Mouse (Mus musculus): Measurements from ENCODE around the gene Atp7a. TPM values are rescaled to one million over a fixed set of nuclear protein-coding genes. Genes with fewer than 3 reads are reported as not detected.

Atp7a gene
- polyA plus RNA-seq, 1 experiment, result 19.8 TPM

- no peak for TF ChIP-seq POLR2A (IDR thresholded peaks at IDR 0.05; ENCODE audit: insufficient read depth, low read length)
- no peak for TF ChIP-seq CTCF (IDR thresholded peaks at IDR 0.05; ENCODE audit: low read depth, low read length)
- no peak for TF ChIP-seq EP300 (IDR thresholded peaks at IDR 0.05; ENCODE audit: insufficient read depth, low read depth, low read length)
- Histone ChIP-seq H3K4me3 (ENCODE audit: low read depth, low read length) (no peak within 1 kb of the TSS), H3K9ac (ENCODE audit: low read depth, poor library complexity, severe bottlenecking) (no peak within 1 kb of the TSS), H3K27ac (ENCODE audit: insufficient read depth, low read length) (no peak within 1 kb of the TSS), H3K9me3 (replicated peaks; ENCODE audit: control insufficient read depth, insufficient read depth, low read length, poor library complexity, severe bottlenecking) (no peaks in the 10 kb centered on the region), H3K36me3 (ENCODE audit: control insufficient read depth, insufficient read depth, low read length, poor library complexity, severe bottlenecking) (no peaks in the 10 kb centered on the region), H3K4me1 (ENCODE audit: control insufficient read depth, insufficient read depth, low read length) (no peaks in the 10 kb centered on the region), H3K27me3 (ENCODE audit: control insufficient read depth, insufficient read depth, low read length, poor library complexity, severe bottlenecking) (no peaks in the 10 kb centered on the region)
These were observed 115.9 kb downstream of the Atp7a start, which contains the start of gene Tlr13 for GRCm38 (mm10) chrX:106142936-106143335. Gene Tlr13, plus strand, starts transcription at chrX:106143204.

- H3K27ac ChIP-seq (ENCODE audit: insufficient read depth, low read length), result no peak overlapping the region
- no peak for TF ChIP-seq POLR2A (IDR thresholded peaks at IDR 0.05; ENCODE audit: insufficient read depth, low read length)
- no peaks in the 10 kb centered on the region for H3K9me3 ChIP-seq (replicated peaks; ENCODE audit: control insufficient read depth, insufficient read depth, low read length, poor library complexity, severe bottlenecking)
- no peaks in the 10 kb centered on the region for H3K27me3 ChIP-seq (ENCODE audit: control insufficient read depth, insufficient read depth, low read length, poor library complexity, severe bottlenecking)
- no peaks in the 10 kb centered on the region for H3K4me1 ChIP-seq (ENCODE audit: control insufficient read depth, insufficient read depth, low read length)
- no peak overlapping the region for H3K9ac ChIP-seq (ENCODE audit: low read depth, poor library complexity, severe bottlenecking)
- H3K36me3 ChIP-seq (ENCODE audit: control insufficient read depth, insufficient read depth, low read length, poor library complexity, severe bottlenecking), result no peaks in the 10 kb centered on the region
- no peak overlapping the region for H3K4me3 ChIP-seq (ENCODE audit: low read depth, low read length)
These were observed 121.1 kb downstream of the Atp7a start for GRCm38 (mm10) chrX:106148185-106148584.

DNA sequence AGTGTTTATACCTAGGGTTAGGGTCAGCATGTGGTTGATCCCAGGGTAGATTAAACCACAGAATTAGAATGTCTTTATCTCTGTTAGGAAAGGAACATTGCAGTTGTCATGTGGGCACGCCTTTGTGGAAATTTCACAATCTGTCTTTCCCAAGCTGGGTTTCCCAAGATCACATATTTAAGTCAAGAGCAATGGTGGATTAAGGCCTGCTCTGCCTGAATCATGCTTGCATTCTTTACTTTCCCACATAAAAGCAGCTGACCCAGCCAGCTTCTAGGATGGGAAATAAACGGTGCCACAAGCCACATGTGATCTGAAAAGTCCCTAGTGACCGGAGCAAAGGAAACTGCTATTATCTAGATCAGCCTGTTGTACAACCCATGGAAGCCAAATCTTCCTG is 122.4 kb downstream of the Atp7a start:
- no peak for TF ChIP-seq CTCF (IDR thresholded peaks at IDR 0.05; ENCODE audit: low read depth, low read length)
- TF ChIP-seq POLR2A (IDR thresholded peaks at IDR 0.05; ENCODE audit: insufficient read depth, low read length), result no peak
- TF ChIP-seq EP300 (IDR thresholded peaks at IDR 0.05; ENCODE audit: insufficient read depth, low read depth, low read length), result no peak
- Histone ChIP-seq H3K36me3 (ENCODE audit: control insufficient read depth, insufficient read depth, low read length, poor library complexity, severe bottlenecking) (no peaks in the 10 kb centered on the region), H3K9ac (ENCODE audit: low read depth, poor library complexity, severe bottlenecking) (no peak overlapping the region), H3K4me3 (ENCODE audit: low read depth, low read length) (no peak overlapping the region), H3K27me3 (ENCODE audit: control insufficient read depth, insufficient read depth, low read length, poor library complexity, severe bottlenecking) (no peaks in the 10 kb centered on the region), H3K9me3 (replicated peaks; ENCODE audit: control insufficient read depth, insufficient read depth, low read length, poor library complexity, severe bottlenecking) (no peaks in the 10 kb centered on the region), H3K4me1 (ENCODE audit: control insufficient read depth, insufficient read depth, low read length) (no peaks in the 10 kb centered on the region), H3K27ac (ENCODE audit: insufficient read depth, low read length) (no peak overlapping the region)

DNA sequence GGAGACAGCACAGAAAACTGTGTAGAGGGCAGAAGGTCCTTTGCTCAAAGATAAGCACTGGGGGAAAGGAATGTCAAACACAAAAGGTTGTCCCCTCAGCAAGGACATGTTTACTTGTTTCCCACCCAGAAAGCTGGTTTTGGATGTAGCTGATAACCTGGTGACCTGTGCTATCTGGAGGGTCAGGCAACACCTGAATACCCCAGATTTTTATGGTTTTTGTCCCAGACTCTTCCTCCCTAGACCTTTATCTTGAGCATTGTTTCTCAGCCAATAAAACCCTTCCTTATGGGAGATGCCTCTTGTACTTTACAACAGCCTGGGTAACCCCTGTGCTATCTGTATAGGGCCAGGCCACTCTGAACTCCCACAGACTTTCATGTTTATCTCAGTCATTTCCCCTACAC is 127.1 kb downstream of the Atp7a start:
- no peak overlapping the region for H3K9ac ChIP-seq (ENCODE audit: low read depth, poor library complexity, severe bottlenecking)
- no peaks in the 10 kb centered on the region for H3K27me3 ChIP-seq (ENCODE audit: control insufficient read depth, insufficient read depth, low read length, poor library complexity, severe bottlenecking)
- no peak overlapping the region for H3K4me3 ChIP-seq (ENCODE audit: low read depth, low read length)
- H3K4me1 ChIP-seq (ENCODE audit: control insufficient read depth, insufficient read depth, low read length), result no peaks in the 10 kb centered on the region
- no peak overlapping the region for H3K27ac ChIP-seq (ENCODE audit: insufficient read depth, low read length)
- no peaks in the 10 kb centered on the region for H3K36me3 ChIP-seq (ENCODE audit: control insufficient read depth, insufficient read depth, low read length, poor library complexity, severe bottlenecking)
- TF ChIP-seq POLR2A (IDR thresholded peaks at IDR 0.05; ENCODE audit: insufficient read depth, low read length), result no peak
- TF ChIP-seq EP300 (IDR thresholded peaks at IDR 0.05; ENCODE audit: insufficient read depth, low read depth, low read length), result no peak
- TF ChIP-seq CTCF (IDR thresholded peaks at IDR 0.05; ENCODE audit: low read depth, low read length), result no peak
- no peaks in the 10 kb centered on the region for H3K9me3 ChIP-seq (replicated peaks; ENCODE audit: control insufficient read depth, insufficient read depth, low read length, poor library complexity, severe bottlenecking)

GRCm38 (mm10) chrX:106155892-106156291 is 128.8 kb downstream of the Atp7a start:
- Histone ChIP-seq H3K9me3 (replicated peaks; ENCODE audit: control insufficient read depth, insufficient read depth, low read length, poor library complexity, severe bottlenecking) (no peaks in the 10 kb centered on the region), H3K27me3 (ENCODE audit: control insufficient read depth, insufficient read depth, low read length, poor library complexity, severe bottlenecking) (no peaks in the 10 kb centered on the region), H3K4me3 (ENCODE audit: low read depth, low read length) (no peak overlapping the region), H3K4me1 (ENCODE audit: control insufficient read depth, insufficient read depth, low read length) (no peaks in the 10 kb centered on the region), H3K36me3 (ENCODE audit: control insufficient read depth, insufficient read depth, low read length, poor library complexity, severe bottlenecking) (no peaks in the 10 kb centered on the region), H3K27ac (ENCODE audit: insufficient read depth, low read length) (no peak overlapping the region), H3K9ac (ENCODE audit: low read depth, poor library complexity, severe bottlenecking) (no peak overlapping the region)
- no peak for TF ChIP-seq CTCF (IDR thresholded peaks at IDR 0.05; ENCODE audit: low read depth, low read length)
- no peak for TF ChIP-seq POLR2A (IDR thresholded peaks at IDR 0.05; ENCODE audit: insufficient read depth, low read length)
- no peak for TF ChIP-seq EP300 (IDR thresholded peaks at IDR 0.05; ENCODE audit: insufficient read depth, low read depth, low read length)

DNA sequence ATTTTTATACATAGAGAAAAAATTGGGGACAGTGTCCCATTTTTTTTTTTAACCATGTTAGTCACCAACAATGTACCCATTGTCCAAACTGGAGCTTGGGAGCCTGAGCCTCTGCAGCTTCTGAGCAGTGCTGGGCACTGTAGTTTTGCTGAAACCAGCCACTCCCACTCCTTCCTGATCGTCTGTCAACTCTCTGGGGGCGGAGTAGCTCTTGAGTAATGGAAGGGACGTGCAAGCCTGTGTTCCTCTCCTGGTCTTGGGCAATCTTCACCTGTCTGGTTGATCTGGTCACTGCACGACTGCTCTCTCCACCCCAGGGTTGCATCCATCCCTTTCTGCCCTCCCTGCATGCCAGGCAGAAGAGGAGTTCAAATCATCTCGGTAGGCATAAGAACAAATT is 136.9 kb downstream of the Atp7a start:
- TF ChIP-seq EP300 (IDR thresholded peaks at IDR 0.05; ENCODE audit: insufficient read depth, low read depth, low read length) (no peak), CTCF (IDR thresholded peaks at IDR 0.05; ENCODE audit: low read depth, low read length) (no peak), POLR2A (IDR thresholded peaks at IDR 0.05; ENCODE audit: insufficient read depth, low read length) (no peak)
- no peaks in the 10 kb centered on the region for H3K9me3 ChIP-seq (replicated peaks; ENCODE audit: control insufficient read depth, insufficient read depth, low read length, poor library complexity, severe bottlenecking)

More for the DNA sequence above, 136.9 kb downstream of the Atp7a start:
- Histone ChIP-seq H3K27me3 (ENCODE audit: control insufficient read depth, insufficient read depth, low read length, poor library complexity, severe bottlenecking) (no peaks in the 10 kb centered on the region), H3K27ac (ENCODE audit: insufficient read depth, low read length) (no peak overlapping the region), H3K4me3 (ENCODE audit: low read depth, low read length) (no peak overlapping the region), H3K4me1 (ENCODE audit: control insufficient read depth, insufficient read depth, low read length) (no peaks in the 10 kb centered on the region), H3K9ac (ENCODE audit: low read depth, poor library complexity, severe bottlenecking) (no peak overlapping the region), H3K36me3 (ENCODE audit: control insufficient read depth, insufficient read depth, low read length, poor library complexity, severe bottlenecking) (no peaks in the 10 kb centered on the region)
